8 mouse cellular contexts compared by ENCODE assay signal in genomic region chr14:30550232-30551070, GRCm38 (mm10). TPM values are rescaled to one million over a fixed set of nuclear protein-coding genes. Genes with fewer than 3 reads are reported as not detected.
DNase-seq lines count a peak whose midpoint lies in the region; ATAC-seq and TF ChIP-seq lines count a peak whose summit lies in the region.

No protein-coding gene starts in this region.

- H3K9me3 ChIP-seq in hindbrain, postnatal 0 days (ENCODE audit: low read length): no peaks in the 10 kb centered on the region
- no peaks in the 10 kb centered on the region for H3K9me3 ChIP-seq in midbrain, embryonic 16.5 days (replicated peaks; ENCODE audit: control insufficient read depth, low read length, poor library complexity, severe bottlenecking)

- DNase-seq in kidney, adult 2 months: no peak
- DNase-seq in kidney, adult 8-10 months: no peak
- DNase-seq in hindbrain, postnatal 0 days (ENCODE audit: low spot score): peak; percentile 30
- no peak for DNase-seq in urinary bladder, postnatal 25 days (ENCODE audit: low spot score)
- DNase-seq in urinary bladder, postnatal 4 days (ENCODE audit: low spot score in 2 of 2): no peak
- DNase-seq in retina, postnatal 1 day: no peak

- ATAC-seq in hindbrain, postnatal 0 days: no peak
- no peak for ATAC-seq in midbrain, embryonic 16.5 days

- 45% methylated on average over 8 of the region's 8 CpGs for WGBS in kidney, adult 2 months
- 31% methylated on average over 8 of the region's 8 CpGs for WGBS in hindbrain, postnatal 0 days
- WGBS in midbrain, embryonic 16.5 days: 35% methylated on average over 8 of the region's 8 CpGs

- peak overlapping the region; percentile 94 for H3K4me2 ChIP-seq in hindbrain, postnatal 0 days (ENCODE audit: low read depth, low read length)
- H3K4me2 ChIP-seq in midbrain, embryonic 16.5 days (ENCODE audit: low read length): peak overlapping the region; percentile 86

- TF ChIP-seq POLR2A in kidney, adult 2 months (IDR thresholded peaks at IDR 0.05; ENCODE audit: low read depth, low read length): no peak

- peak overlapping the region; percentile 72 for H3K4me3 ChIP-seq in kidney, adult 2 months (ENCODE audit: insufficient read depth, low read depth, low read length)
- H3K4me3 ChIP-seq in brown adipose tissue, adult 24 weeks (ENCODE audit: insufficient read depth, low read depth, low read length): peak overlapping the region; percentile 80
- H3K4me3 ChIP-seq in hindbrain, postnatal 0 days (ENCODE audit: low read length): peak overlapping the region; percentile 68
- peak overlapping the region; percentile 85 for H3K4me3 ChIP-seq in midbrain, embryonic 16.5 days (ENCODE audit: low read depth, low read length)

- H3K9ac ChIP-seq in hindbrain, postnatal 0 days (replicated peaks; ENCODE audit: low read length): peak overlapping the region; percentile 82
- peak overlapping the region; percentile 96 for H3K9ac ChIP-seq in midbrain, embryonic 16.5 days (ENCODE audit: low read depth, low read length)

- H3K4me1 ChIP-seq in kidney, adult 2 months (ENCODE audit: control insufficient read depth, insufficient read depth, low read length): peaks cover 25% of the 10 kb centered on the region
- H3K4me1 ChIP-seq in brown adipose tissue, adult 24 weeks (ENCODE audit: control insufficient read depth, insufficient read depth, insufficient read length, low read length): peaks cover 9% of the 10 kb centered on the region; the same call in 1 of the 2 replicates
- peaks cover 30% of the 10 kb centered on the region for H3K4me1 ChIP-seq in hindbrain, postnatal 0 days (ENCODE audit: insufficient read depth, low read length)
- H3K4me1 ChIP-seq in midbrain, embryonic 16.5 days (ENCODE audit: control insufficient read depth, insufficient read depth, low read length): peaks cover 38% of the 10 kb centered on the region

- no peak overlapping the region for H3K27ac ChIP-seq in kidney, adult 2 months (ENCODE audit: insufficient read depth, low read depth, low read length)
- H3K27ac ChIP-seq in brown adipose tissue, adult 24 weeks (replicated peaks; ENCODE audit: low read depth, low read length): peak overlapping the region; percentile 85
- H3K27ac ChIP-seq in hindbrain, postnatal 0 days: peak overlapping the region; percentile 97; the same call in 1 of the 2 replicates
- peak overlapping the region; percentile 95; the same call in 1 of the 2 replicates for H3K27ac ChIP-seq in midbrain, embryonic 16.5 days (ENCODE audit: low read length)

- no peaks in the 10 kb centered on the region for H3K27me3 ChIP-seq in kidney, adult 2 months (replicated peaks; ENCODE audit: control insufficient read depth, insufficient read depth, low read length)
- no peaks in the 10 kb centered on the region for H3K27me3 ChIP-seq in hindbrain, postnatal 0 days (ENCODE audit: insufficient read depth, low read length)
- no peaks in the 10 kb centered on the region for H3K27me3 ChIP-seq in midbrain, embryonic 16.5 days (ENCODE audit: control insufficient read depth, insufficient read depth, low read depth, low read length)

- TF ChIP-seq CTCF in kidney, adult 2 months (conservative IDR thresholded peaks at IDR 0.05; ENCODE audit: insufficient read depth, insufficient read length, low read depth, low read length): no peak
- TF ChIP-seq CTCF in hindbrain, postnatal 0 days (IDR thresholded peaks at IDR 0.05; ENCODE audit: low read depth): no peak

- no peaks in the 10 kb centered on the region for H3K36me3 ChIP-seq in kidney, adult 2 months (ENCODE audit: control insufficient read depth, insufficient read depth, low read length)
- H3K36me3 ChIP-seq in hindbrain, postnatal 0 days (ENCODE audit: insufficient read depth, low read length): no peaks in the 10 kb centered on the region
- H3K36me3 ChIP-seq in midbrain, embryonic 16.5 days (ENCODE audit: control insufficient read depth, insufficient read depth, low read length): no peaks in the 10 kb centered on the region

RNA-seq across cellular contexts. Expression of gene Tkt, which starts 2.3 kb away (rescaled TPM):
- 393 and 447 TPM in 2 replicates for polyA plus RNA-seq in kidney, adult 2 months (2012; rRNA removed)
- 6,666 and 7,122 TPM in 2 replicates for polyA plus RNA-seq in brown adipose tissue, adult 24 weeks (2012; ENCODE audit: insufficient read depth, insufficient read length, missing spikeins)
- 388 and 429 TPM in 2 replicates for total RNA-seq in hindbrain, postnatal 0 days (2014; rRNA removed)
- polyA plus RNA-seq in hindbrain, postnatal 0 days (2015; fragmentation: Nextera tagmentation; extraction: Ambion mirVana): 248 and 258 TPM in 2 replicates
- 283 and 301 TPM in 2 replicates for polyA plus RNA-seq in midbrain, embryonic 16.5 days (2015; fragmentation: Nextera tagmentation; extraction: Ambion mirVana)

RNA-seq across cellular contexts. Expression of gene Cacna1d, which starts 59.2 kb away (rescaled TPM):
- 4.0 and 4.9 TPM in 2 replicates for polyA plus RNA-seq in kidney, adult 2 months (2012; rRNA removed)
- polyA plus RNA-seq in brown adipose tissue, adult 24 weeks (2012; ENCODE audit: insufficient read depth, insufficient read length, missing spikeins): not detected in 2 replicates
- 22.0 and 27.6 TPM in 2 replicates for total RNA-seq in hindbrain, postnatal 0 days (2014; rRNA removed)
- polyA plus RNA-seq in hindbrain, postnatal 0 days (2015; fragmentation: Nextera tagmentation; extraction: Ambion mirVana): 6.1 and 6.9 TPM in 2 replicates
- polyA plus RNA-seq in midbrain, embryonic 16.5 days (2015; fragmentation: Nextera tagmentation; extraction: Ambion mirVana): 10.5 and 12.4 TPM in 2 replicates

Comparison
In these comparisons a context has a peak if more than half of its experiments do, and no peak if none do; other contexts are left out.
1. RNA of gene Tkt, which starts 2.3 kb away (polyA plus RNA-seq): 6,666 to 7,122 TPM in brown adipose tissue, adult 24 weeks; 393 to 447 TPM in kidney, adult 2 months, 283 to 301 TPM in midbrain, embryonic 16.5 days and 248 to 258 TPM in hindbrain, postnatal 0 days; every median in the first group is over 10 times any median in the second.
2. Peak in every context shown above with its lines, with median percentiles within 50 percentile points of each other: H3K4me3 ChIP-seq.